Mouse (Mus musculus) urinary bladder, postnatal 0 days (tissue): ENCODE results near the gene Vmn1r94. TPM values are rescaled to one million over a fixed set of nuclear protein-coding genes. Genes with fewer than 3 reads are reported as not detected.

Experiments
- polyA plus RNA-seq: library from polyadenylated mRNA; unstranded; fragments of >200 nt; fragmentation: Nextera tagmentation; extraction: Ambion mirVana; gene quantifications from 2 replicates; pipeline ENCODE4 v1.2.1, GENCODE M21; 2015

The Vmn1r94 gene
- polyA plus RNA-seq, result not detected in 2 replicates

GRCm38 (mm10) chr7:20168277-20168676, at the start of gene Vmn1r94:
Gene Vmn1r94 (minus strand): TSS chr7:20168377.

GRCm38 (mm10) chr7:20205507-20205906, 37.3 kb upstream of the Vmn1r94 start, which contains the start of gene Gm6164:
Gene Gm6164 (minus strand): TSS chr7:20205607.

DNA sequence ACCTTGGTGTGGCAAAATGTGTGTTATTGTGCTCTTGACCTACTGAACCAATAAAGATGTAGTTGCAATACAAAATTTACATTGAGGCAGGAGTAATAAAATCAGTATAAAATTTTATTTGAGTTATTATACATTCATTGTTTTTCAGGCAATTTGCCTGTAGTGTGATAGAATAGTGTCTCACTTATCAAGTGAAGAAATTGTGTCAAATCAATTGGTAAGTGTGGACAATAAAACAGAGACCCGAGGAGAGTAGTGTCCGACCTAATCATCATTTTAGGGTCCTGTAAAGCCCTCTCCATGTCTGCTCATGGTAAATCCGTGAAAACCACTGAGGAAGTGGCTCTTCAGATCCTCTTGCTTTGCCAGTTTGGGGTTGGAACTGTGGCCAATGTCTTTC, 25.2 kb upstream of the Vmn1r94 start, which contains the start of gene Vmn1r95:
Gene Vmn1r95, plus strand, starts transcription at position 301 of the 400 bp plus-strand sequence.

DNA sequence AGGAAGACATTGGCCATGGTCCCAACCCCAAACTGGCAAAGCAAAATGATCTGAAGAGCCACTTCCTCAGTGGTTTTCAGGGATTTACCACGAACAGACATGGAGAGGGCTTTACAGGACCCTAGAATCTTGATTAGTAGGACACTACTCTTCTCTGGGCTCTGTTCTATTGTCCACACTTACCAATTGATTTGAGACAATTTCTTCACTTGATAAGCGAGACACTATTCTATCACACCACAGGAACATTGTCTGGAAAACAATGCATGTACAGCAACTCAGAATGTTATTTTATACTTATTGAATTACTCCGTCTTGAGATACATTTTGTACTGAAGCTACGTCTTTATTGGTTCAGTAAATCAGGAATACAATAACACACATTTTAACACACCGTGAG, 29.2 kb downstream of the Vmn1r94 start, which contains the start of gene Vmn1r93:
Gene Vmn1r93, minus strand, starts transcription at position 101 of the 400 bp plus-strand sequence.

DNA sequence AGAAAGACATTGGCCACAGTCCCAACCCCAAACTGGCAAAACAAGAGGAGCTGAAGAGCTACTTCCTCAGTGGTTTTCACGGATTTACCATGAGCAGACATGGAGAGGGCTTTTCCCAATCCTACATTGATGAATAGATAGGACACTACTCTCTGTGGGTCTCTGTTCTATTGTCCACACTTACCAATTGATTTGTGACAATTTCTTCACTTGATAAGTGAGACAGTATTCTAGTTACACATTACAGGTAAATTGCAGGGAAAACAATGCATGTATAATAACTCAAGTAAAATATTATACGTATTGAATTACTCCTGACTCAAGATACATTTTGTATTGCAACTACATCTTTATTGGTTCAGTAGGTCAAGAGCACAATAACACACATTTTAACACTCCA, 45.7 kb downstream of the Vmn1r94 start, which contains the start of gene Gm16442:
Gene Gm16442, minus strand, starts transcription at position 101 of the 400 bp plus-strand sequence.

Other genes starting within 250 kb of the Vmn1r94 start
- gene Pvr, start 247.2 kb downstream of the Vmn1r94 start, polyA plus RNA-seq, result 13.9 and 14.1 TPM in 2 replicates
- 0.13 and 0.16 TPM in 2 replicates for gene Igsf23, start 217.6 kb downstream of the Vmn1r94 start, polyA plus RNA-seq
- gene Ceacam20, start 203.0 kb downstream of the Vmn1r94 start, polyA plus RNA-seq, result not detected in 2 replicates
- gene Nlrp9b, start 176.9 kb downstream of the Vmn1r94 start, polyA plus RNA-seq, result not detected in 2 replicates
- gene Vmn1r91, start 68.7 kb downstream of the Vmn1r94 start, polyA plus RNA-seq, result not detected in 2 replicates
- gene Gm16442, start 45.8 kb downstream of the Vmn1r94 start, polyA plus RNA-seq, result not detected in 2 replicates
- gene Vmn1r93, start 29.3 kb downstream of the Vmn1r94 start, polyA plus RNA-seq, result not detected in 2 replicates
- gene Vmn1r95, start 25.3 kb upstream of the Vmn1r94 start, polyA plus RNA-seq, result not detected in 2 replicates
- gene Gm6164, start 37.2 kb upstream of the Vmn1r94 start, polyA plus RNA-seq, result not detected in 2 replicates
- gene Gm4498, start 65.5 kb upstream of the Vmn1r94 start, polyA plus RNA-seq, result not detected in 2 replicates
- not detected in 2 replicates for gene Gm5890, start 94.5 kb upstream of the Vmn1r94 start, polyA plus RNA-seq
- not detected in 2 replicates for gene Gm4133, start 165.7 kb upstream of the Vmn1r94 start, polyA plus RNA-seq
- gene Gm5728, start 207.0 kb upstream of the Vmn1r94 start, polyA plus RNA-seq, result not detected in 2 replicates
- not detected in 2 replicates for gene Vmn1r100, start 249.6 kb upstream of the Vmn1r94 start, polyA plus RNA-seq